Comparison of ENCODE assay signal across 9 mouse cellular contexts in the genomic region with DNA sequence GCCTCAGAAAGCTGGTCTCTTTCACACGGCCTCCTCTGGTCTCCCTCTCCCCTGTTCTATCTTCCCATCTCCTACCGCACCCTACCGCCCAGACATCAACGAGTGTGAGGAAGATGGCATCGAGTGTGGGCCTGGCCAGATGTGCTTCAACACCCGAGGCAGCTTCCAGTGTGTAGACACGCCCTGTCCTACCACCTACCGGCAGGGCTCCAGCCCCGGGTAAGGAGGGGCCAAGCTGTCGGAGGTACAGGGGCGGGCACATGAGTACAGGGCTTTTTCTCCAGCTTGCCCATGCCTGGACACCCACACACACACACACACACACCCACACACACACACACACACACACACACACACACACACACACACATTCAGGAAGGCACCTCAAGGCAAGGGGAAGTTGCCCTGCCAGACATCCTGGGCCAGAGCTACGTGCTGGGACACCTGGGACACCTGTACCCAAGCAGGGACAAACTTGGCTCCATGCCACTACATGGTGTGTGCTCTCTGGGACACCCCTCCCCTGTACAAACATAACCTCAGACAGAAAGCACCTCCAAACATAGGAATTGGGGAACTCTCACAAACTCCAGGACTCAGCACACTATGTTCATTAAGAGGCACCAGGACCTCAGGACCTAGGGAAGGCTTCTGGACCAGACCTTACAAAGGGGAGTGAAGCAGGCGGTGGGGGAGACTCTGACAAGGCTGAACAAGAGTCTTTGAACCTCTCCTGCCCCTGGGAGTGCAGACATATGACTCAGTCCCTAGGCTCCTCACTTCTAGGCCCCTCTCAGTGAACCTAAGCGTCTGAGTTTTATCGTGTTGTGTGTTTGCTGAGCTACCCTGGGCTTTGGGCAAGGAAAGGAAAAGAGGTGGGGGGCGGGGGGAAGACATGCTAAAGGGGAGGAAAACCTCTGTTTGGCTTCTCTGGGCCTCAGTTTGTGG. TPM values are rescaled to one million over a fixed set of nuclear protein-coding genes. Genes with fewer than 3 reads are reported as not detected.
A peak's percentile ranks its signal among the peaks of the same experiment; 100 is the strongest.
DNase-seq lines count a peak whose midpoint lies in the region; ATAC-seq and TF ChIP-seq lines count a peak whose summit lies in the region.
"Had no signal": no experiment of that assay in that cellular context is flagged by ENCODE, and none has a peak within 500 bp of the region (broad histone marks: within the 10 kb centered on the region; RNA-seq: fewer than 3 reads in every experiment).

No protein-coding gene starts in this region.

- peak; percentile 72 for ATAC-seq in lung, postnatal 0 days
- ATAC-seq in limb, embryonic 11.5 days (ENCODE audit: insufficient number of reproducible peaks, low FRiP score, low TSS enrichment, low read depth), result no peak

- DNase-seq in lung, postnatal 0 days (ENCODE audit: low spot score), result peak; percentile 53
- DNase-seq in lung, adult 18-20 months, result no peak
- peak; percentile 55 for DNase-seq in fat pad, adult 2 months (ENCODE audit: extremely low read depth, low read depth, low spot score)
- no peak for DNase-seq in limb, embryonic 11.5 days (ENCODE audit: low spot score)
- DNase-seq in splenic B cell, adult 2 months (ENCODE audit: low read depth, low spot score), result peak; percentile 62
- DNase-seq in adrenal gland, postnatal 36 days, result no peak
- DNase-seq in layer of hippocampus, adult 11-12 months (ENCODE audit: low spot score), result no peak
- DNase-seq in adrenal gland, postnatal 10 days, result no peak
- DNase-seq: layer of hippocampus, postnatal 36 days had no signal

- H3K27me3 ChIP-seq in lung, postnatal 0 days (replicated peaks; ENCODE audit: insufficient read depth, low read length), result no peaks in the 10 kb centered on the region; the same call in 1 of the 2 replicates
- H3K27me3 ChIP-seq in limb, embryonic 11.5 days (ENCODE audit: control insufficient read depth, insufficient read depth, low read length), result peaks cover 23% of the 10 kb centered on the region
- H3K27me3 ChIP-seq in splenic B cell, adult 2 months (ENCODE audit: control insufficient read depth, insufficient read depth, low read length, poor library complexity, severe bottlenecking), result no peaks in the 10 kb centered on the region

- H3K4me2 ChIP-seq in lung, postnatal 0 days (replicated peaks; ENCODE audit: low read depth, low read length), result peak overlapping the region; percentile 60
- H3K4me2 ChIP-seq in limb, embryonic 11.5 days (ENCODE audit: low read depth, severe bottlenecking), result peak overlapping the region; percentile 84

- peaks cover 9% of the 10 kb centered on the region for H3K4me1 ChIP-seq in lung, postnatal 0 days (ENCODE audit: insufficient read depth, low read depth, low read length)
- peaks cover 11% of the 10 kb centered on the region for H3K4me1 ChIP-seq in limb, embryonic 11.5 days (ENCODE audit: control insufficient read depth, insufficient read depth, low read length)

- peak overlapping the region; percentile 64 for H3K27ac ChIP-seq in lung, postnatal 0 days (ENCODE audit: low read length)
- H3K27ac ChIP-seq in limb, embryonic 11.5 days (replicated peaks; ENCODE audit: low read depth, low read length), result no peak overlapping the region

- no peak overlapping the region for H3K9ac ChIP-seq in lung, postnatal 0 days (replicated peaks; ENCODE audit: low read depth)
- peak overlapping the region; percentile 55; the same call in 1 of the 2 replicates for H3K9ac ChIP-seq in limb, embryonic 11.5 days (ENCODE audit: low read length)

- no peak overlapping the region for H3K4me3 ChIP-seq in lung, postnatal 0 days (ENCODE audit: low read depth, low read length)
- H3K4me3 ChIP-seq in limb, embryonic 11.5 days (ENCODE audit: low read depth, low read length), result peak overlapping the region; percentile 37

- no peak for TF ChIP-seq CTCF in lung, postnatal 0 days (IDR thresholded peaks at IDR 0.05)

- no peaks in the 10 kb centered on the region for H3K36me3 ChIP-seq in lung, postnatal 0 days (ENCODE audit: insufficient read depth, low read length)
- no peaks in the 10 kb centered on the region for H3K36me3 ChIP-seq in limb, embryonic 11.5 days (ENCODE audit: control insufficient read depth, insufficient read depth, low read length)
- no peaks in the 10 kb centered on the region for H3K36me3 ChIP-seq in splenic B cell, adult 2 months (ENCODE audit: control insufficient read depth, insufficient read depth, low read length, poor library complexity, severe bottlenecking)

- TF ChIP-seq EP300 in lung, postnatal 0 days (IDR thresholded peaks at IDR 0.05), result no peak

- WGBS in lung, postnatal 0 days, result 23% methylated on average over 15 of the region's 16 CpGs
- 34% methylated on average over 16 of the region's 16 CpGs for WGBS in limb, embryonic 11.5 days

- H3K9me3 ChIP-seq in lung, postnatal 0 days (ENCODE audit: low read length), result no peaks in the 10 kb centered on the region
- H3K9me3 ChIP-seq in limb, embryonic 11.5 days (ENCODE audit: control insufficient read depth, low read length), result no peaks in the 10 kb centered on the region

RNA-seq across cellular contexts. Expression of a gene that starts 10.7 kb away (rescaled TPM):
- 26.0 and 27.0 TPM in 2 replicates for polyA plus RNA-seq in lung, postnatal 0 days (2015; fragmentation: Nextera tagmentation; extraction: Ambion mirVana)
- 5.5 and 5.8 TPM in 2 replicates for polyA plus RNA-seq in limb, embryonic 11.5 days (2014; fragmentation: Nextera tagmentation; extraction: Ambion mirVana)
- 10 to 100 TPM; 22.6 to 37.2 TPM for total RNA-seq in adrenal gland, postnatal 36 days (2021)
- 100 to 1,000 TPM in 1 of 2 experiments, 10 to 100 TPM in 1; 61.2 to 175 TPM for total RNA-seq in adrenal gland, postnatal 10 days (2021)

Comparison
In these comparisons a context has a peak if more than half of its experiments do, and no peak if none do; other contexts are left out.
1. DNase-seq: peak in lung, postnatal 0 days (single experiment), fat pad, adult 2 months (single experiment) and splenic B cell, adult 2 months (single experiment); none in lung, adult 18-20 months (0 of 2), limb, embryonic 11.5 days (single experiment), adrenal gland, postnatal 36 days (0 of 2), layer of hippocampus, adult 11-12 months (single experiment) and adrenal gland, postnatal 10 days (single experiment).